Mouse (Mus musculus) retina, embryonic 14.5 days (tissue): Measurements from ENCODE around the gene Cdx2.

Experiments
- DNase-seq: peaks from one replicate; pipeline ENCODE4 v3.0.0-alpha.2; 2015; ENCODE audit warnings: low spot score

The Cdx2 gene

GRCm38 (mm10) chr5:147315432-147316075, 8.5 kb upstream of the Cdx2 start:
- no peak for DNase-seq

DNA sequence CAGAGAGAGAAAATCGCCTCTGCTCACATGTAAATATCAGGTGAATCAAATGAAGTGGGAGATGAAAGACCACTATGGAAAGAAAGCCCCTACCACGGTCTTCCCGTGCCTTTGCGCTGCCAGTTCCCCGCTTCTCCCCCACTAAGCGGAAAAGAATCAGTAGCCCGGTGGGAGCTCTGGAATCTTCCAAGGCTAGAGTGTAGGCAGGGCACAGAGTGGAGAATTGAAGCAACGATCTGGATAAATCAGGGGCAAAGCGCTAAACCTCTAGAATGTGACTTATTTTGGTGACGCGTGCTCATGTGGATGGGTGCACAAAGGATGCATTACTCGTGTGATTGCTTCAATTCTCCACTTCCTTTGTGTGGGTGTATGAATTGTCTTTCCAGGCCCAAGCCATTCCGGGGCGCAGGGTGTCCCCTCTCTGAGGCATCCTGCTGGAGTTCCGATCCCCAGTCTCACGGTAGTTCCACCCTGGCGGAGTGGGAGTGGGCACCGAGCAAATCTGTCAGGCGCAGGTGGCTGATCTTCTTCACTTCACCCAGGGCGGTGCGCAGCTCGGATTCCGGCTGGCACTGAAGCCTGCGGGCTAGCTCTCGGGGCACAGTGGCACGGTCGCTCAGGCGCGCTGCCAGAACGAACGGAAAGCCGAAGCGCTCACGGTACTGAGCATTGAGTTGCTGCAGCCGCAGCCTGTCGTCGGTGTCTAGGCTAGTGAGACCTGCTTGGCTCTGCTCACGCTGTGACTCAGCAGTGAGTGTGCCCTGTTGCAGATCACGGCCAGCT, 7.8 kb upstream of the Cdx2 start:
- DNase-seq = no peak

DNA sequence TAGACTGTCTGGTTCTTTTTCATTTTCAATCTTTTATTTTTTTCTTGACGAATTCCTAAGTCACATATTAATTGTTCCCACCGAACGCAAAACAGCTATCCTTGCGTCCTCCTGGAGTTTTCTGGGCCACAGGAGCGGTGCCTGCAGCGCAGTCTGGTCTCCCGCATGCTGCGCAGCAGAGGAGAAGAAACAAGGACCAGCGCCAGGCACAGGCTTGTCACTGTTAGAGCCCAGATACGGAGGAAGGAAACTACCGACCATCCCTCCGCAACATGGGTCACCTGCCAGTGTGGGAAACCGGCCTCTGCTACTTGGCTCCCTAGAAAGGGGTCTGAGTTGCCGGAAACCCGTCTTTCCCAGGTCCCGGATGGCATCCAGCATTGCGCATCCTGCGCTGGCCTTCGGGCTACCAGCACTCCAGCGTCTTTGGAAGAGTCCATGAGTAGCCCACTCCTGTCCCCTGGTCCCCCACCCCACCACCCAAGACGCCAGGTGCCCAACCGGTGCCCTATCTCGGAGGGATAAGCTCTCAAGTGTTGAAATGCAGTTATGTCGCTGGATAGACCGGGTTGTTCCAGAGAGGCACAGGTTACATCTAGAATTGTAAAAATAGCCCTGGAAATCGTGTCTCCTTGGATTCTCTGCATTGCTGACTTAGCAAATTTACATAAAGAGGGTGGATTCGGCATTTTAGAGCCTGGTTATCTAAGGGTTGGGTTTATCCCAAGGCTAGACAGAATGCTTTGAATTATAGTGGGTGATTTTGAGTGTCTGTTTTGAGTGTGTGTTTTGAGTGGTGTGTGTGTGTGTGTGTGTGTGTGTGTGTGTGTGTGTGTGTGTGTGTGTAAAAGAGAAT, 6.0 kb upstream of the Cdx2 start:
- no peak for DNase-seq

GRCm38 (mm10) chr5:147309786-147310185, 2.7 kb upstream of the Cdx2 start:
- DNase-seq = no peak

GRCm38 (mm10) chr5:147308451-147308850, 1.4 kb upstream of the Cdx2 start:
- DNase-seq = no peak

DNA sequence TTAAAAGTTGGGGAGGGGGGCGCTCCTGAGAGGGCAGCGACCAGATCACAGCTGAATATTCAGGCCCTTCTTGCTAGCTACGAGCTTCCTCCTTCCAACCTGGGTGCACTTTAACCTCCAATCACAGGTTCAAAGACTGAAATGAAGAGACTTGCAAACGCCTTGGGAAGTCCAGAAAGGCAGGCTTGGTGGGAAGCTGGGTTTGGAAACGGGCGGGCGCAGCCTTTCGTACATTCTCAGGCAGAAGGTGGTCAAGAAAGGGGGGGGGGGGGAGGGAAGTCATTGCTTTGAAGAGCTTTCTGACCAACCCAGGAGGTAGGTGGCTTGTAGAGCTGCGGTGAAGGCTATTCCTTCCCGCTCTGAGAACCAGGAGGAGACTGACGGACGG, 322 bp upstream of the Cdx2 start:
- DNase-seq = no peak

DNA sequence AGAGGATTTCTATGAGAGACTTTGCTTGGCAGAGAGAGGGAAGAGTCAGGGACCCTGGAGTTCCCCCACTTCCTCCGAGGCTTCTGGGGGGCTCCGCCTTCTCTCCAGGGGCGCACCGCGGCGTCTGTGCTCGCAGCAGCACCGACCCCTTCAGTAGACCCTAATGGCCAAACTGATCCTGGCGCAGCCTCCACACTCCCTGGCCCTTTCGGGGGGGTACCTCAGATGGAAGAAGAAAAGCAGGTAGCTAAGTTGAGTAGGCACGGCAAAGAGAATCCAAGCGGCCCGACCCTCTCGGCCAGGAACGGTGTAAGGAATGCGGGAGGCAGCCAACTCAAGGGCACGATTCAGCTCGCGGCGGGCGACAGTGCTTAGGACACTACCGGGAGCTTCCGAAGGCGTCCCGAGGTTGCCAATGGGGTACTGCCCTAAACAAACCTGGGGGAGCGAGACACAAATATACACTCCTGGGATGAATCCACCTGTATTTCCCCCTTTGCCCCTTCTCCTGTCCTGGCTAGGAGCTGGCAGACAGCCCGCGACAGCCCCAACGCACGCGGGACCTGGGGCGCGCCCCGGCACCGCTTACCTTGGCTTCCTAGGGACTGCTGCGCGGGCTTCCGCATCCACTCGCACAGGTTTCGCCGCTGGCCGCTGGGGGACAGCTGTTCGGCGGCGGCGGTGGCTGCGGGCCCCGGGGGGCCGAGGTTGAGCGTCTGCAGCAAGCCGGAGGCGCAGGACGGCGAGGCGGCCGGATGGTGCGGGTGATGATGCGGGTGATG, 1.0 kb downstream of the Cdx2 start:
- no peak for DNase-seq

DNA sequence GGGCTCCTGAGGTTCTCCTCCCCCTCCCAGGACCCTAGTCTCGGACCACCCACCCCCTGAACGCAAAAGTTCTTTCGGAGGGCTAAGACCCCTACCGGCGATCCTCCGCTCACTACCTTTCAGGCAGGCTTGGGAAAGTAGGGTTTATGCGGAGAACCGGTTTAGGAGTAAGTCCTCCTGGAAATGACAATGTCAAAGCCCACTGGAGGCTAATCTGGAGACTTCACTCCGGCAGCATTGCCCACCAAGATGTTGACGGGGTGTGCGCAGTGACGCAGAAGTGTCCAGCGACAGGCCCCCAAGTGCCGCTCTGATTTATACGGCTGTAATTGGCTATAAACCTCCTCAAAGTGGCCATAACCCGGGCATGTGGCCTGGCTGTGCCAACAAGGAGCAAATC, 1.9 kb downstream of the Cdx2 start:
- DNase-seq = no peak

DNA sequence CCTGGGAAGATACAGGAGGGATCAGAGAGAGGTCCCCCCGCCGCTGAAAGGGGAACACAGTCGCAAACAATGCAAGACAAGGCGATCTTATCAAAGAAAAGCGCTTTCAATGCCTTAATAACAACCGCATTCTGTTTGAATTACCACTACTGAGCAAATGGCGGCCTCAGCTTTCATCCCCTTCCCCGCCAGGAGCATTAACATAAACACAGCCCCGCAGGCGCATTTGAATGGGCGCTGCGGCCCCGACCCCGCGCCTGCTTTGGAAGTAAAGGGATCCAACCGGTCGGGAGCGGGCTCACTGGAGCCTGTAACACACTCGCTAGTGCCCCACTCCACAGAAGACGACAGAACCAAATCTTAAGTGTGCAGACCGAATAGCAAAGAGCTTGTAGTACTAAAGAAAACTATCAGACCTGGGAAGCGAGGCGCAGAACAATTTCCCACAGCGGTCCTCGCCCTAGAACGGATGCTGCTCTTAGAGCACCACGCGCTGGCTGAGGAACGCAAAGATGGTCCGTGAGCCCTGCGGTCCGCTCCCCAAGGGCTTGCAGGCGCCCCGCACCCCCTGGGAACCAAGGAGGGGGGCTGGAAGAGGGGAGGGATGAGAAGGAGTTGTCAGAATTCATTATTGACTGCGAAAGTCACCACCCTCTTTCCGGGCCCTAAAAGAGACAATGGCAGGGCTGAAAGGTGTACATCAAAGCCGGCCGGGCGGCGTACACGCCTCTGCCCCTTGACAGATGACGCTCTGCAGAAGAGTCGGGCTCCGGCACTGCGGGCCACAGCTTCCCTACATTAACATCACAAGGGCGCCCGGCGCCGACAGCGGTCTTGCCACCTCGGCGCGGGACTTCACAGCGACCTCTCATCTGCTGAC, 2.6 kb downstream of the Cdx2 start:
- DNase-seq = no peak

DNA sequence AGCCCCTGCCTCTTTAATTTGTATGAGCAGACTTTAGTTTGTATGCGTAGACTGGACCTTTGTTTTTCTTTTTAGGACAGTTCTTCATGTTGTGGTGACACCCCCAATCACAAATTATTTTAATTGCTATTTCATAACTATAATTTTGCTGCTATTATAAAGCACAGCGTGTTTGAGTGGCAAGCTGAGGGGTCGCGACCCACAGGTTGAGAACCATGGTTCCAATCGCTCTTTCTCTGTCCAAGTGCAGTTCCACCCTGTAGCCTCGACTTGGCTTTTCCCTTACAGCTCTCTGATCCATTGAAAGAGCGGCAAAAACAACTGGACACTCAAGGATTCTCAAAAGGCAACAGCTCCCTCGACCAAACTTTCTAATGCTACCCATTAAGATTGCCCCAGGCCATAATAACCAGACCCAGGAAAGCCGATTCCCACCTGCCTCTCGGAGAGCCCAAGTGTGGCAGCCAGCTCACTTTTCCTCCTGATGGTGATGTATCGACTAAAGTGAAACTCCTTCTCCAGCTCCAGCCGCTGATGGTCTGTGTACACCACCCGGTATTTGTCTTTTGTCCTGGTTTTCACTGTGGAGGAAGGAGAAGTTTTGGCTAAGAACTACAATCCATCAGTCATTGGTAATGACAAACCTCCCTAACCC, 4.2 kb downstream of the Cdx2 start:
- no peak for DNase-seq

DNA sequence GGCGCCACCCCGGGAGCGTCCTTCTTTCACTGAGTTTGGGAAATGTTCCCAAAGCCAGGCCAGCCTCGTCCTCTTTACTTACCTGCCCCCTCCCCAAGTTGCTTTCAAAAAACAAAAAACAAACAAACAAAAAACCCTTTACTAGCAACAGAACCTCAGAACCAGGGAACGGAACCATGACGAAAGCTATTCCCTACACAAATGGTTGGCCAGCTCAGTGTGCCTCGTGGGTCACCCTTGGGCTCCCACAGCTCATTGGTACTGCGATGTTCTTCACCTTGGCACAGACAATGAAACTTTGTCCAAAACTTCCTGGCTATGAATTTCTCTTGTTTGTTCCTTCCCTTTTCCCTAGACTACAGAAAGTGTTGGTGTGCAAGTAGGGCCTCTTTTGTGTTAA, 4.9 kb downstream of the Cdx2 start:
- no peak for DNase-seq

GRCm38 (mm10) chr5:147301781-147302070, 5.3 kb downstream of the Cdx2 start:
- no peak for DNase-seq

DNA sequence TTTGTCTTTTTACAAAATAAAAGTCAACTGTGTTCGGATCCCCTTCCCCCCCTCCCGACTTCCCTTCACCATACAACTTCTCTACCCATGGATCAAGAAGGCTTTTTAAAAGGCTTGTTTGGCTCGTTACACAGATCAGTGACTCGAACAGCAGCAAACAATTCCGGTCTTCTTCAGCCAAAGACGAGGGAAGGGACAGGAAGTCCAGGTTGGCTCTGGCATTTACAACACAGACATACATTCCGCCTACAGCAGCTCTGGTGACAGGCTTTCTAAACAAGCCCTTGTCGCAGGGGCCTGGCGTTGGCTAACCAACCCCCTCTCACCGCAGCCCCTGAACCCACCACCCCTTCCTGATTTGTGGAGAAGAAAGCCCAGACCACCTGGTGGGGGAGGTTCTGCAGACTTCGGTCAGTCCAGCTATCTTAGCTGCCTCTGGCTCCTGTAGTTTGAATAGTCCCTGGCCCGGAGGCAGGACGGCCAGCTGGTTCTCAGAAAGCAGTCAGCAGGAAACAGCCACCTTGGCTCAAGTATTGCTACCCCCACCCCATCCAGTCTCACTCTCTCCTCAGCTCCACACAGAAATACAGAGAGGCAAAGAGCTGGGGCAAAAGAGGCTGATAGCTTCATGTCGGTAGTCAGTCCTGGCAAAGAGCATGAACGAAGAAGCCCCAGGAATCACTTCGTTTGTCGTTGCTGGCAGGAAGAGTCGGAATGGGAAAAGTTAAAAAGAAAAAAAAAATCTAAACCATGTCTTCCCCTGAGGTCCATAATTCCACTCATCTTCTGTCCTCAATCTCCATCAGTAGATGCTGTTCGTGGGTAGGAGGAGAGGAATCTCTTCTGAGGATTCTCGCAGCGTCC, 5.9 kb downstream of the Cdx2 start:
- DNase-seq = no peak

GRCm38 (mm10) chr5:147300001-147300363, 7.1 kb downstream of the Cdx2 start:
- no peak for DNase-seq

DNA sequence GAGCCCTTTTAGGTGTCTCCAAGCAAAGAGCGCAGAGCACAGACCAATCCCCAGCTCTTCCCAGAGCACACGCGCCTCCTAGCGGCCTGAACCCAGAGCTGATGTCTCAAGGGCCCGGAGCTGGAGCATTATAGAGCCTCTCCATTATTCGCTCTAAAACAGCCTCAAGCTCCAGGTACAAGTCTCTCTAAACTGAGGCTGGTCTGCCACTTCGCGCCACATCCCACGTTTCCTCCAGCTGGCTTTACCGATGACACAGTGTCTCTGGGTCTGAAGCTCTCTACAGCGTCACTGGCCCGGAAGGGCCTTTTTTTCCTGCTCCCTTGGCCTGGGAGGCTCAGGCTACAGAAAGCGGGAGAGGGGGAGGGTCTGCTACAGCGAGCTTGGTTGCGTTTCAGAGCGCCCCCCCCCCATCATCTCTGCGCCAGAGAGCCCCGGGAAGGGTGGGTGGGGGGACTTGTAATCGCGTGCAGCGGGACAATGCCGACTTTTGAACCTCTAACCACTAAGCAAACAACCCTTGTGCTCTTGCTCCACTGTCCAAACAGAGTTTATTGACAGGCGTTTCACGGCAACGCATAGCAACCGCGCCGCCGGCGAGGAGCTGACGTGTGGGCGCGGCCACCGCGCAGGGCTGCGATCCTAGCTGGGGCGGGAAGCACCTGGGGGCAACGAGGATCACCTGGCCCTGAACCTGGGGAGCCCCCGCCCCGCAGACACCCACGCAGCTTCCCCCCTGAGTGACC, 7.6 kb downstream of the Cdx2 start:
- DNase-seq = peak; percentile 85

GRCm38 (mm10) chr5:147297249-147297648, 9.8 kb downstream of the Cdx2 start:
- no peak for DNase-seq

GRCm38 (mm10) chr5:147294121-147294520, 12.9 kb downstream of the Cdx2 start:
- DNase-seq = peak; percentile 61

DNA sequence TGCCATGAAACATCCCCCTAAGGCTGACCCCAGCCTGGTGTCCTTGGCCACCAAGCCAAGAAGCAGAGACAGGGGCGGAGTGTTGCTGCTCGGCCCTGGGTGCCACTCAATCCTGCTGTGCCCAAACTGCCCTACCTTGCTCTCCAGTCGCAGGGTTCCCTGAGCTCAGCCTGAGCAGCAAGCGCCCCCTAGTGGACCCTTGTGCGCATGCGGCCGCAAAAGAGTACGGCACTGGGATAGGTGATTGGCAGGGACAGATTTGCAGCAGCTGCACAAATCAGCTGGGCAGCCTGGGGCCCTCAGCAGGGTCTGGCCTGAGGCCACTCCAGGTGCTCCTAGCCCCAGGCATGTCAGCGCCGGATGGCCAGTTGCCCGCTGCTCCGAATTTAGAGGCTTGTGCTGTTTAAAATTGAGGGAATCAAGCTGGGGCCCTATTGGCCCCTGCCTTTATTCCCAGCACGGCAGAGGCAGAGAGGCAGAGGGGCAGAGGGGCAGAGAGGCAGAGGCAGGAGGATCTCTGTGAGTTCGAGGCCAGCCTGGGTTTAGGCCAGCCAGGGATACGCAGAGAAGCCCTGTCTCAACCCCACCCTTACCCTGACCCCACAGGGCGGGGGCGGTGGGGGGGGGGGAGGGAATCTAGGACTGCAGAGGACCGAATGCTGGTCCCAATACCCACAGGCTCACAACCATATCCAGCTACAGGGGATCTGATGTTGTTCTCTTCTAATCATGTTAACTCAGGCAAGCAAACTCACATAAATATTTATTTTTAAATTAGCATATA, 13.8 kb downstream of the Cdx2 start:
- DNase-seq = peak; percentile 90
